Comparison of ENCODE assay signal across 28 mouse cellular contexts in the genomic region with DNA sequence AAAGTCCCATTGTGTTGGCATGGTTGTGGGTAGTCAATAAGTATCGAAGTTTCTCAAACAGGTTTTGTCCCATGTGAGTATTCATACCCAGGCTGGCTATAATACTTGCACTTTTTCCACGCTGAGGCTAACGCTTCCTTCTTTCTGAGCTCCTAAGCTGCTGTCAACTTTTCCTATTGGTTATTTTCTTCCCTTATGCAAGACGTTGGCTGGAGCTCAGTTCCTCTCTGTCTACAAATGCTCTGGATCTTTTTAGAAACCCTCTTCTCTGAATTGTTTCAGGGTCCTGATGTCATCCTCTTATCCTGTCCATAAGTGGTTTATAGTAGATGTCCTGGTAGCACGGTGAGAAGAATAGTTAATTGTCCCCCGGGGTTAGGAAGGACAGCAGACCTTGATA.
"Had no signal": no experiment of that assay in that cellular context is flagged by ENCODE, and none has a peak within 500 bp of the region (broad histone marks: within the 10 kb centered on the region; RNA-seq: fewer than 3 reads in every experiment).

No protein-coding gene starts in this region.

- H3K36me3 ChIP-seq: embryonic facial prominence, embryonic 10.5 days; embryonic facial prominence, embryonic 12.5 days; embryonic facial prominence, embryonic 13.5 days; embryonic facial prominence, embryonic 15.5 days; forebrain, embryonic 10.5 days; forebrain, embryonic 12.5 days; forebrain, embryonic 15.5 days; heart, embryonic 10.5 days had no signal

- H3K4me1 ChIP-seq: embryonic facial prominence, embryonic 10.5 days; embryonic facial prominence, embryonic 12.5 days; embryonic facial prominence, embryonic 13.5 days; embryonic facial prominence, embryonic 15.5 days; forebrain, embryonic 10.5 days; forebrain, embryonic 12.5 days; forebrain, embryonic 13.5 days; forebrain, embryonic 15.5 days; heart, embryonic 10.5 days had no signal

- H3K4me2 ChIP-seq: embryonic facial prominence, embryonic 12.5 days; embryonic facial prominence, embryonic 13.5 days; embryonic facial prominence, embryonic 15.5 days; forebrain, embryonic 12.5 days; forebrain, embryonic 13.5 days; forebrain, embryonic 15.5 days; heart, embryonic 11.5 days had no signal

- H3K9me3 ChIP-seq: embryonic facial prominence, embryonic 10.5 days; embryonic facial prominence, embryonic 12.5 days; embryonic facial prominence, embryonic 13.5 days; embryonic facial prominence, embryonic 15.5 days; forebrain, embryonic 10.5 days; forebrain, embryonic 12.5 days; forebrain, embryonic 13.5 days; forebrain, embryonic 15.5 days; heart, embryonic 10.5 days had no signal

- H3K27me3 ChIP-seq: embryonic facial prominence, embryonic 12.5 days; embryonic facial prominence, embryonic 13.5 days; embryonic facial prominence, embryonic 15.5 days; forebrain, embryonic 12.5 days; forebrain, embryonic 13.5 days; forebrain, embryonic 15.5 days had no signal

- ATAC-seq: forebrain, embryonic 13.5 days; forebrain, embryonic 14.5 days; forebrain, embryonic 15.5 days; forebrain, embryonic 16.5 days; forebrain, postnatal 0 days had no signal

- H3K4me3 ChIP-seq: embryonic facial prominence, embryonic 10.5 days; embryonic facial prominence, embryonic 12.5 days; embryonic facial prominence, embryonic 13.5 days; embryonic facial prominence, embryonic 15.5 days; erythroblast, embryonic 14.5 days; forebrain, embryonic 10.5 days; forebrain, embryonic 12.5 days; forebrain, embryonic 13.5 days; forebrain, embryonic 15.5 days; gastrocnemius, adult 2 months; heart, adult 2 months; heart, embryonic 10.5 days had no signal

- H3K9ac ChIP-seq: embryonic facial prominence, embryonic 12.5 days; embryonic facial prominence, embryonic 13.5 days; embryonic facial prominence, embryonic 15.5 days; forebrain, embryonic 12.5 days; forebrain, embryonic 13.5 days; forebrain, embryonic 15.5 days; forebrain, postnatal 0 days had no signal

- H3K27ac ChIP-seq: embryonic facial prominence, embryonic 10.5 days; embryonic facial prominence, embryonic 12.5 days; embryonic facial prominence, embryonic 13.5 days; embryonic facial prominence, embryonic 15.5 days; forebrain, embryonic 10.5 days; forebrain, embryonic 12.5 days; forebrain, embryonic 13.5 days; forebrain, embryonic 15.5 days; gastrocnemius, adult 2 months; heart, adult 2 months; heart, embryonic 10.5 days had no signal

- DNase-seq: cerebellum, adult 9-10 months; cerebellum, postnatal 10 days; cerebellum, postnatal 14 days; cerebellum, postnatal 25 days; cerebellum, postnatal 36 days; embryo, embryonic 11 days; forebrain, postnatal 0 days; gastrocnemius, adult 2 months; gastrocnemius, postnatal 10 days; gastrocnemius, postnatal 14 days; gastrocnemius, postnatal 25 days; gastrocnemius, postnatal 36 days; heart, adult 11 months; heart, adult 18-20 months; heart, adult 2 months had no signal
